Mouse (Mus musculus): ENCODE measurements around the gene Csnk1d. TPM values are rescaled to one million over a fixed set of nuclear protein-coding genes. Genes with fewer than 3 reads are reported as not detected.

Gene Csnk1d
- polyA plus RNA-seq, 1 experiment: 176 TPM

DNA sequence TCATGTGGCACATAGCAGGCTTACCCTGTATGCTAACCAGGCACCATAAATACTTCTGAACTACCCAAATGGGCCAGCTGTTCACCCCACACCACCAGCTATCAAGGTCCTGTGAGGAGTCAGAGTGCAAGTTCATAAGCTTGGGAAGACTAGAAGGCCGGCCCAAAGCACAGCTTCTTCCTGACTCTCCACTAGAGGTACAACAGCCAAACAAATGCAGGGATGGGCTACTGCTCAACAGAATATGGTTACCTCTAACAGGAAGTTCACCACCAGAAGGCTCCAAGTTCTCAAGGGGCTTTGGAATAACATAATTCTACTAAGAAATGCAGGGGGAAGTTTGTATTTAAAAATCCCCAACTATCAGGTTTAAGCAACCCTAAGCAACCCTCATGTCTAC is 1.6 kb downstream of the Csnk1d start:
- TF ChIP-seq GATA1 (IDR thresholded peaks at IDR 0.05; ENCODE audit: borderline replicate concordance, low read length) (no peak), FLI1 (IDR thresholded peaks at IDR 0.05; ENCODE audit: low read length) (no peak)
- Histone ChIP-seq H3K36me3 (replicated peaks; ENCODE audit: low read length) (peaks cover 66% of the 10 kb centered on the region), H3K9me3 (no peaks in the 10 kb centered on the region), H3K4me1 (peaks cover 81% of the 10 kb centered on the region), H3K4me3 (replicated peaks) (peak overlapping the region; percentile 95), H3K27me3 (replicated peaks) (no peaks in the 10 kb centered on the region)

DNA sequence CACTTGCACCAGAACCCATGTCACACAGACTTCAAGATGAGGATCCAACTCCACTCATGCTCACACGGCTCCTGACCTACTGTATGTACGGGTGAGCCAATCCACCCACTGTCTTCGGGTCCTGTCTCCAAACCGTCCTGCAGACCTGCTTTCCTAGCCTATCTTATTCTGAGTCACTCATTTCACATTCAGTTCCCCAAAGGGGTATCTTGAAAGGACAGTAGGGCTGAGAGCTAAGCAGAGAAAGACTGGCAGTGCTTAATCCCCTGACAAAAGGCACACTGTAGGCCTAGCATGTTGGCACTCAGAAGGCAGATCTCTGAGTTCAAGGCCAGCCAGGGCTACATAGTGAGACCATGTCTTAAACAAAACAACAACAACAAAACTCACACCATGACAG is 2.7 kb downstream of the Csnk1d start:
- Histone ChIP-seq H3K4me1 (peaks cover 84% of the 10 kb centered on the region), H3K27me3 (replicated peaks) (no peaks in the 10 kb centered on the region), H3K36me3 (replicated peaks; ENCODE audit: low read length) (peaks cover 70% of the 10 kb centered on the region), H3K9me3 (no peaks in the 10 kb centered on the region), H3K4me3 (replicated peaks) (peak overlapping the region; percentile 95)
- TF ChIP-seq GATA1 (IDR thresholded peaks at IDR 0.05; ENCODE audit: borderline replicate concordance, low read length): no peak
- no peak for TF ChIP-seq FLI1 (IDR thresholded peaks at IDR 0.05; ENCODE audit: low read length)

DNA sequence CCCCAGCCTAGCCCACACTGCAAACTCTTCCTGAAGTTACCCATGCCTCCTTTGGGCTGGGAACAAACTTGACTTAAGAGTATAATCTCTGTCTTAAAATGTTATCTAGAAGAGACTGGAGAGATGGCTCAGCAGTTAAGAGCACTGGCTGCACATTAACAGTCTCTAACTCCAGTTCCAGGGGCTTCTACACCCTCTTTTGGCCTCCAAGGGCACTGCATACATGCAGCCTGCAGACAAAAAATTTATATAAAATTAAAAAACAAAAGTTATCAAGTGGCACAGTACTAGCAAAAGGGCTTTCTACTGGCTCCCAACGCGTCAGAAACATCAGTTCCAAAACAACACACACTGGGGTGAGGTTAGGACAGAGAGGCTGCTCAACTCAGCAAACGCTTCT is 3.5 kb downstream of the Csnk1d start:
- Histone ChIP-seq H3K4me1 (peaks cover 84% of the 10 kb centered on the region), H3K9me3 (no peaks in the 10 kb centered on the region), H3K4me3 (replicated peaks) (peak overlapping the region; percentile 33), H3K27me3 (replicated peaks) (no peaks in the 10 kb centered on the region), H3K36me3 (replicated peaks; ENCODE audit: low read length) (peaks cover 70% of the 10 kb centered on the region)
- TF ChIP-seq FLI1 (IDR thresholded peaks at IDR 0.05; ENCODE audit: low read length) (no peak), GATA1 (IDR thresholded peaks at IDR 0.05; ENCODE audit: borderline replicate concordance, low read length) (no peak)

DNA sequence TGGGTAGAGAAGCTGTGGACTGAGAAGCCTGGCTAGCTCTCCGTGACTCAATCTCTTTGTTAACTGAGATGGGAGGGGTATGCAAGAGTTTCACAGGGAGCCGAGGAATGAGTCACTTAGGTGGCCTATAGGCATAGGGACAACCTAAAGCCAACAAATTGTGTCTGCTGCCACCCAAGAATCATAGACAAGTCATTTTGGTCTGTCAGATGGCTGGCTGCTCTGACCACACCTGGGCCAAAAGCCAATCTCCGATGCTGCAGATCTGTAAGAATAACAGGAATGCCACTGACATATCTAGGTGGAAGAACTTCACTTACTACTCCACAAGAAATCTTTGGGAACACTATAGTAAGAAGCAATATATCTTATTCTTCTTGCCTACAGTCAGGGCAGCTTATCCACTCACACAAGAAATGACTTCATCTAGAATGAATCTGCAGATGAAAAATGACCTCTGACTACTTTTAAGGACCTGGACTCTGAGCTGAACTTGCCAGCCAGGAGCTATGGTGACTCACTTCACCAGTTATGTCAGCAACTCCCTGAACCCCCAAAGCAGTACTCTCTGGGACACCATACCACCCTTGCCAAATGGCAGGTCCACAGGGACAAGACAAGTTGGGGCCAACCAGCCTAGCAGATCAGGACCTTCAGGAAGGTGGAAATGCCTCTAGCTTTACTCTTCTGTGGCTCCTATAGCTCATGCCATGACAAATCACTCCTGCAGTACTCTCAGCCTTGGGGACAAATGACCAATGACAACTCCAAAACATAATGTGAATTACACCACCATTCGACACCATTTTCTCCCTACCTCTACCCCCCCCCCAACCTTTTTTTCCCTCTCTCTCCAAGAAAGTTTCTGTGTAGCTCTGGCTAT is 6.4 kb downstream of the Csnk1d start:
- TF ChIP-seq FLI1 (IDR thresholded peaks at IDR 0.05; ENCODE audit: low read length): no peak
- TF ChIP-seq GATA1 (IDR thresholded peaks at IDR 0.05; ENCODE audit: borderline replicate concordance, low read length): no peak
- peaks cover 93% of the 10 kb centered on the region for H3K36me3 ChIP-seq (replicated peaks; ENCODE audit: low read length)
- H3K4me3 ChIP-seq (replicated peaks): no peak overlapping the region
- H3K9me3 ChIP-seq: no peaks in the 10 kb centered on the region
- H3K27me3 ChIP-seq (replicated peaks): no peaks in the 10 kb centered on the region
- peaks cover 100% of the 10 kb centered on the region for H3K4me1 ChIP-seq

DNA sequence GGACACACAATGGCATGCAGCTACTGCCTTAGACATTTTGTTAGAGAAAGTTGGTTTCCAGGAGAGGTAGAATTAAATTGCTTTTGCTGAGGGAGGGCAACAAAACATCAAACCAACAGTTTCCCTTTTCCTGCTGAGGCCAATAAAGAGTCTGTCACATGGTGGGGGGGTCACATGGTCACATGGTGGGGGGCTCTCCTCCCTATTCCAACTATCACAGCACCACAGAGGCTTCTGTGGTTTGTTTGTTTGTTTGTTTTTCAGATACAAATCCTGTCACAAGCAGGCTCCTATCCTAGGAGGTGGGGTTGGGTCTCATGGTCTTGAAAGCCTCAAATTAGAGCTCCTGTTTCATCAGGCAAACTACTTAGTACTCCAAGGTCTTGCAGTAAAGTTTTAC is 8.7 kb downstream of the Csnk1d start:
- Histone ChIP-seq H3K9me3 (no peaks in the 10 kb centered on the region), H3K36me3 (replicated peaks; ENCODE audit: low read length) (peaks cover 98% of the 10 kb centered on the region), H3K4me1 (peaks cover 96% of the 10 kb centered on the region), H3K4me3 (replicated peaks) (no peak overlapping the region), H3K27me3 (replicated peaks) (no peaks in the 10 kb centered on the region)
- no peak for TF ChIP-seq GATA1 (IDR thresholded peaks at IDR 0.05; ENCODE audit: borderline replicate concordance, low read length)
- TF ChIP-seq FLI1 (IDR thresholded peaks at IDR 0.05; ENCODE audit: low read length): no peak

DNA sequence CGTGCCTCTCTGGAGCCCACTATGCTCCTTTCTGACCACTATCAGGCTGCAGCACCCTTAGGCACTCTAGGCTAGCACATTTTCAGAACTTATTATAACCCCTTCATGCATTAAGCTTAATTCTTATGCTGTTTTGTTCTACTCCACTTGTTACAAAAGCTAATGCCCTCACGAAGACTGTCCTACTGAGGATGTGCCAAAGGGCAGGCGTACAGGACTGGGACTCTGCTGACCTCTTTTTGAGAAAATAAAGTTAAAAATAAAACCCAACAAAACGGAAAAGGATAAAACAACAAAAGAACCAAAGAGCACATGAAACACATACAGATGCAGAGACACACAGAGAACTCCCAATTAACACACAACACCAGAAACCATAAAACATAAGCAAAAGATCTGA is 9.5 kb downstream of the Csnk1d start:
- Histone ChIP-seq H3K4me3 (replicated peaks) (no peak overlapping the region), H3K36me3 (replicated peaks; ENCODE audit: low read length) (peaks cover 98% of the 10 kb centered on the region), H3K9me3 (no peaks in the 10 kb centered on the region), H3K4me1 (peaks cover 96% of the 10 kb centered on the region), H3K27me3 (replicated peaks) (no peaks in the 10 kb centered on the region)
- no peak for TF ChIP-seq FLI1 (IDR thresholded peaks at IDR 0.05; ENCODE audit: low read length)

DNA sequence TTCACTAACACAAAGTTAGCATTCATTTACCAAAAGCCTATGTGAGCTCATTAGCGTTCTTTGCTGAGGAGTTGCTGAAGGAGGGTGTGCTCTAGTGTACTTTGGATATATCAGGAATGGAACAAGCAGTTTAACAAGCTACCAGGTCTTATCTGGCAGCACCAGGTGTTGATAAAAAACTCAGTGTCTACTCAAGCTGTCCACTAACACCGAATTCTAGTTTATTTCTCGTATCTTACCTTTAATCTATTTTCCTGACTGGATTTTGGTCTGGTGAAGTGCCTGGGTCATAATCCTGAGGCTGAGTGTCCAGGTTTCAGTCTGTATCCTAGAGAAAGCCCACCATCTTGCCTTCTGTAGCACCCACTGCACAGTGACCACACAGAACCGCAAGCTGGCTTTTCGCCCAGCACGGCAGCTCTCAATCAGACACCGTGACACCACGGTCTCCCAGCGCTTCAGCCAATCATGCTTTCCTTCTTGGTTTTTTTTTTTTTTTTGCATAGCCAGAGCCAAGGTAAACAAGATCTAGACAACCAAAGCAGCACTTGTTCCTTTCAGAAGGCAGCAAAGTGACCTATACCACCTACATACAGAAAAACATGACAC is 10.6 kb downstream of the Csnk1d start:
- Histone ChIP-seq H3K4me1 (peaks cover 95% of the 10 kb centered on the region), H3K4me3 (replicated peaks) (no peak overlapping the region), H3K9me3 (no peaks in the 10 kb centered on the region)

DNA sequence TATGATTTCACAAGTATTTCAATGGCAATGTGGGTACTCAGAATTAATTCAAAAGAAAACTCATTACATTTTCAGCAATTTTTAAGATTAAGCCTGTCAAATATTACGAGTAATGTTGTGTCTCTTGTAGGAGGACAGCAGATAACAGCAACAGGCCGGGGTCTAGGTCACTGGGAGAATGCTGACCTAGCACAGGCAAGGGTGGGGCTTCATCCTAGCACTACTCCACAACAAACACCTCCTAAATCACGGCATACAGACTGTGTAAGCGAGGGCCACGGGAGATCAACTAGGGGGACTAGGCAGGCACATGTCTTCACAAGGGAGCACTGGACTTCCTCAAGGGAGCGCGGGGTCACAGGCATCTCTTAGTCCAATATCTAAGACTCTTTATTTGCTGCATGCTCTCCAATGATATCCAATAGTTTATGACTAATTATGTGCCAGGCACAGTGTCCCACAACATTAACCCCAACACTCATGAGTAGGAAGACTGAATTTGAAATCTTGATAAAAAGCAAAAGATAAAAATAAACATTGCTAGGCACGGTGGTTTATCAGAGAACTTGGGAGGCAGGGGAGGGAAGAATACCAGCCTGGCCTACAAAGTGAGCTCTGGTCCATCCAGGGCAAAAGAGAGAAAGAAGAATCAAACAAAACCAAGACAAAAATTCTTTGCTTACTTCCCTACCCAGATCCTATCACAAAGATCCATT is 11.3 kb downstream of the Csnk1d start:
- Histone ChIP-seq H3K27me3 (replicated peaks) (no peaks in the 10 kb centered on the region), H3K4me3 (replicated peaks) (peak overlapping the region; percentile 31), H3K9me3 (no peaks in the 10 kb centered on the region), H3K4me1 (peaks cover 94% of the 10 kb centered on the region), H3K36me3 (replicated peaks; ENCODE audit: low read length) (peaks cover 99% of the 10 kb centered on the region)
- TF ChIP-seq FLI1 (IDR thresholded peaks at IDR 0.05; ENCODE audit: low read length) (no peak), GATA1 (IDR thresholded peaks at IDR 0.05; ENCODE audit: borderline replicate concordance, low read length) (no peak)

More for the DNA sequence above, 10.6 kb downstream of the Csnk1d start:
- TF ChIP-seq GATA1 (IDR thresholded peaks at IDR 0.05; ENCODE audit: borderline replicate concordance, low read length) (no peak), FLI1 (IDR thresholded peaks at IDR 0.05; ENCODE audit: low read length) (no peak)
- H3K27me3 ChIP-seq (replicated peaks): no peaks in the 10 kb centered on the region
- peaks cover 98% of the 10 kb centered on the region for H3K36me3 ChIP-seq (replicated peaks; ENCODE audit: low read length)

DNA sequence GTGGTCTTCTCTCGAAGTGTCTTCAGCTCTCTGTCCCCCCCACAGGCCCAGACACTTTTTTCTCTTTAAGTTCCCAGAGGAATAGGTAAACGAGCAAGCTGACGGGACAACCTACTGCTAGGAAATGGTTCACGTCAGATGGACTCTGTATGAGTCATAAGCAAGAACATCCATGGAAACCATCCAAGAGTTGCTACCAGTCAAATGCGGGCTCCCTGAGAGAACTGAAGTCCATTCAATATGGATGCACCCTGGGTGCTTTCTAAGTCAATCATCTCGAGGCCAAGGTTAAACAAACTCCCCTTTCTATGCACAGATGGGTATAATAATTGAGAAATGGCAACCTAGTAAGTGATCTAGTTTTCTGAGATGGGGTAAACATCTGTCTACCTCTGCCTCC is 17.8 kb downstream of the Csnk1d start:
- H3K4me1 ChIP-seq: peaks cover 75% of the 10 kb centered on the region
- H3K4me3 ChIP-seq (replicated peaks): no peak overlapping the region
- peaks cover 100% of the 10 kb centered on the region for H3K36me3 ChIP-seq (replicated peaks; ENCODE audit: low read length)
- no peak for TF ChIP-seq GATA1 (IDR thresholded peaks at IDR 0.05; ENCODE audit: borderline replicate concordance, low read length)
- TF ChIP-seq FLI1 (IDR thresholded peaks at IDR 0.05; ENCODE audit: low read length): no peak
- H3K27me3 ChIP-seq (replicated peaks): no peaks in the 10 kb centered on the region
- no peaks in the 10 kb centered on the region for H3K9me3 ChIP-seq

DNA sequence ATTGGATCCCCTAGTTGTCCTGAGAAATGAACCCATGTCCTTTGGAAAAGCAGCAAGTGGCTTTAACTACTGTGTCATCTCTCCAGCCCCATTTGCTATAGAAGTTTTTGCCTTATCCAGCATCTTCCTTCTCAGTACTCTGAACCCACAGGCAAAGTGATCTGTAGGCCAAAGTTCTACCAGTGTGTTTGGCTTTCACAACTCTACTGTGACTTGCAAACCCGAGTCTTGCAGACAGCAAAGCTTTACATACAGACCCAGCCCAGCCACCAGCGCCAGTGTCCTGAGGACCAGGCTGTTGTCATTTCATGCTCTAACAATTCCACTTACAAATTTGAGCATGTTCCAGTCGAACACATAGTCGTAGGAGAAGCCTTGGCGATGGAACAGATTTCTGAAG is 19.9 kb downstream of the Csnk1d start:
- no peaks in the 10 kb centered on the region for H3K27me3 ChIP-seq (replicated peaks)
- TF ChIP-seq FLI1 (IDR thresholded peaks at IDR 0.05; ENCODE audit: low read length) (no peak), GATA1 (IDR thresholded peaks at IDR 0.05; ENCODE audit: borderline replicate concordance, low read length) (no peak)
- peaks cover 80% of the 10 kb centered on the region for H3K4me1 ChIP-seq
- peaks cover 100% of the 10 kb centered on the region for H3K36me3 ChIP-seq (replicated peaks; ENCODE audit: low read length)
- H3K4me3 ChIP-seq (replicated peaks): no peak overlapping the region
- no peaks in the 10 kb centered on the region for H3K9me3 ChIP-seq

All from megakaryocyte, embryonic 14.5 days (primary cell).